Mouse (Mus musculus) liver, embryonic 15.5 days (tissue): Measurements from ENCODE around the gene Rcsd1. TPM values are rescaled to one million over a fixed set of nuclear protein-coding genes. Genes with fewer than 3 reads are reported as not detected.
A peak's percentile ranks its signal among the peaks of the same experiment; 100 is the strongest.

Experiments used
- ATAC-seq: fragments of 200-750 bp; cut with Nextera tagmentation; 2 replicates; pipeline ENCODE4 v1.8.0; 2017; ENCODE audit warnings: moderate number of reproducible peaks, mild to moderate bottlenecking, moderate library complexity; ENCODE audit not compliant: insufficient read depth
- H3K27ac ChIP-seq: fragments of 300-500 bp; sonication (generic); replicated peaks from 2 replicates; pipeline ENCODE4 v1.5.1; 2015; ENCODE audit warnings: mild to moderate bottlenecking, inconsistent platforms
- H3K27me3 ChIP-seq: fragments of 300-500 bp; sonication (generic); 2 replicates; pipeline ENCODE4 v1.6.1; 2015; ENCODE audit warnings: mild to moderate bottlenecking, inconsistent platforms
- H3K36me3 ChIP-seq: fragments of 300-500 bp; sonication (generic); replicated peaks from 2 replicates; pipeline ENCODE4 v1.6.1; 2015; ENCODE audit warnings: moderate library complexity, mild to moderate bottlenecking, inconsistent platforms
- H3K4me1 ChIP-seq: fragments of 300-500 bp; sonication (generic); replicated peaks from 2 replicates; pipeline ENCODE4 v1.6.1; 2015; ENCODE audit warnings: inconsistent platforms
- H3K4me2 ChIP-seq: fragments of 300-500 bp; sonication (generic); 2 replicates; pipeline ENCODE4 v1.6.1; 2015; ENCODE audit warnings: moderate library complexity, mild to moderate bottlenecking, inconsistent platforms
- H3K4me3 ChIP-seq: fragments of 300-500 bp; sonication (generic); replicated peaks from 2 replicates; pipeline ENCODE4 v1.5.1; 2015; ENCODE audit warnings: mild to moderate bottlenecking, inconsistent platforms
- H3K9ac ChIP-seq: fragments of 300-500 bp; sonication (generic); 2 replicates; pipeline ENCODE4 v1.6.1; 2015; ENCODE audit warnings: moderate library complexity, mild to moderate bottlenecking, inconsistent platforms
- H3K9me3 ChIP-seq: fragments of 300-500 bp; sonication (generic); replicated peaks from 2 replicates; pipeline ENCODE4 v1.6.1; 2016; ENCODE audit warnings: inconsistent platforms
- WGBS: fragments of 180-500 bp; shearing (Covaris S2); methylation state at CpG from one replicate; pipeline ENCODE4 v1.1.7; 2015; ENCODE audit warnings: mixed read lengths; ENCODE audit not compliant: insufficient replicate concordance; 5-methylcytosine and 5-hydroxymethylcytosine counted together
- polyA plus RNA-seq: library from polyadenylated mRNA; unstranded; fragments of >200 nt; fragmentation: Nextera tagmentation; extraction: Ambion mirVana; gene quantifications from 2 replicates; pipeline ENCODE4 v1.2.1, GENCODE M21; 2015

The Rcsd1 gene
- polyA plus RNA-seq, 1 experiment from 2014 or later, result 11.5 TPM

- 24% methylated on average over 19 of the region's 19 CpGs for WGBS
- Histone ChIP-seq H3K9me3 (no peaks in the 10 kb centered on the region), H3K27me3 (peaks cover 57% of the 10 kb centered on the region), H3K4me3 (no peak overlapping the region), H3K4me2 (peak overlapping the region; percentile 27), H3K9ac (no peak overlapping the region), H3K36me3 (0 out of 2 replicates have a peak, but pooled peaks cover 4% of the 10 kb centered on the region), H3K4me1 (peaks cover 42% of the 10 kb centered on the region), H3K27ac (0 out of 2 replicates have a peak overlapping the region, but pooled peaks have one; percentile 11)
- no peak for ATAC-seq
Observed at GRCm38 (mm10) chr1:165702221-165703031, 7.1 kb downstream of the Rcsd1 start.

- no peak overlapping the region for H3K27ac ChIP-seq
- H3K27me3 ChIP-seq, result peaks cover 49% of the 10 kb centered on the region
- 0 out of 2 replicates have a peak, but pooled peaks cover 4% of the 10 kb centered on the region for H3K36me3 ChIP-seq
- peak overlapping the region; percentile 27 for H3K4me2 ChIP-seq
- H3K9me3 ChIP-seq, result no peaks in the 10 kb centered on the region
- H3K4me1 ChIP-seq, result peaks cover 41% of the 10 kb centered on the region
- 23% methylated on average over 9 of the region's 9 CpGs for WGBS
- H3K9ac ChIP-seq, result no peak overlapping the region
- ATAC-seq, result no peak
- H3K4me3 ChIP-seq, result 0 out of 2 replicates have a peak overlapping the region, but pooled peaks have one; percentile 8
Observed at GRCm38 (mm10) chr1:165701562-165701961, 8.0 kb downstream of the Rcsd1 start.

GRCm38 (mm10) chr1:165700933-165701518 lies 8.5 kb downstream of the Rcsd1 start:
- peaks cover 36% of the 10 kb centered on the region for H3K4me1 ChIP-seq
- 0 out of 2 replicates have a peak, but pooled peaks cover 4% of the 10 kb centered on the region for H3K36me3 ChIP-seq
- peaks cover 43% of the 10 kb centered on the region for H3K27me3 ChIP-seq
- ATAC-seq, result no peak
- H3K4me2 ChIP-seq, result peak overlapping the region; percentile 35
- 0 out of 2 replicates have a peak overlapping the region, but pooled peaks have one; percentile 8 for H3K4me3 ChIP-seq
- H3K27ac ChIP-seq, result no peak overlapping the region
- WGBS, result 9% methylated on average over 6 of the region's 6 CpGs
- H3K9ac ChIP-seq, result no peak overlapping the region
- no peaks in the 10 kb centered on the region for H3K9me3 ChIP-seq

GRCm38 (mm10) chr1:165700376-165700815 lies 9.2 kb downstream of the Rcsd1 start:
- H3K27ac ChIP-seq, result no peak overlapping the region
- 0 out of 2 replicates have a peak, but pooled peaks cover 4% of the 10 kb centered on the region for H3K36me3 ChIP-seq
- H3K4me2 ChIP-seq, result peak overlapping the region; percentile 35
- no peak; the same call in 1 of the 2 replicates for ATAC-seq
- no peak overlapping the region for H3K9ac ChIP-seq
- H3K4me1 ChIP-seq, result peaks cover 32% of the 10 kb centered on the region
- no peaks in the 10 kb centered on the region for H3K9me3 ChIP-seq
- peaks cover 40% of the 10 kb centered on the region for H3K27me3 ChIP-seq
- no peak overlapping the region; the same call in 1 of the 2 replicates for H3K4me3 ChIP-seq
- WGBS, result 15% methylated on average over 7 of the region's 7 CpGs

GRCm38 (mm10) chr1:165697701-165698100 lies 11.9 kb downstream of the Rcsd1 start:
- Histone ChIP-seq H3K4me2 (no peak overlapping the region), H3K4me3 (no peak overlapping the region), H3K27me3 (peaks cover 28% of the 10 kb centered on the region), H3K36me3 (0 out of 2 replicates have a peak, but pooled peaks cover 4% of the 10 kb centered on the region), H3K27ac (no peak overlapping the region), H3K4me1 (peaks cover 27% of the 10 kb centered on the region), H3K9me3 (no peaks in the 10 kb centered on the region), H3K9ac (no peak overlapping the region)
- 33% methylated on average over 8 of the region's 8 CpGs for WGBS
- ATAC-seq, result no peak

GRCm38 (mm10) chr1:165696870-165697269 lies 12.7 kb downstream of the Rcsd1 start:
- H3K4me3 ChIP-seq, result no peak overlapping the region
- 0 out of 2 replicates have a peak, but pooled peaks cover 4% of the 10 kb centered on the region for H3K36me3 ChIP-seq
- peaks cover 20% of the 10 kb centered on the region for H3K27me3 ChIP-seq
- ATAC-seq, result no peak
- no peak overlapping the region for H3K4me2 ChIP-seq
- H3K9ac ChIP-seq, result no peak overlapping the region
- H3K27ac ChIP-seq, result no peak overlapping the region
- peaks cover 18% of the 10 kb centered on the region for H3K4me1 ChIP-seq
- H3K9me3 ChIP-seq, result no peaks in the 10 kb centered on the region
- 61% methylated on average over 7 of the region's 7 CpGs for WGBS

- Histone ChIP-seq H3K4me2 (no peak overlapping the region), H3K9ac (no peak overlapping the region), H3K4me3 (no peak overlapping the region), H3K36me3 (0 out of 2 replicates have a peak, but pooled peaks cover 4% of the 10 kb centered on the region), H3K9me3 (no peaks in the 10 kb centered on the region), H3K4me1 (peaks cover 13% of the 10 kb centered on the region), H3K27me3 (peaks cover 12% of the 10 kb centered on the region), H3K27ac (no peak overlapping the region)
- no peak for ATAC-seq
- WGBS, result 58% methylated on average over 5 of the region's 5 CpGs
Observed at GRCm38 (mm10) chr1:165696040-165696439, 13.5 kb downstream of the Rcsd1 start.

GRCm38 (mm10) chr1:165695392-165696014 lies 14.1 kb downstream of the Rcsd1 start:
- H3K9me3 ChIP-seq, result no peaks in the 10 kb centered on the region
- H3K27ac ChIP-seq, result no peak overlapping the region
- H3K4me3 ChIP-seq, result no peak overlapping the region
- no peak for ATAC-seq
- 0 out of 2 replicates have a peak, but pooled peaks cover 4% of the 10 kb centered on the region for H3K36me3 ChIP-seq
- peaks cover 7% of the 10 kb centered on the region; the same call in 1 of the 2 replicates for H3K27me3 ChIP-seq
- peaks cover 13% of the 10 kb centered on the region for H3K4me1 ChIP-seq
- H3K9ac ChIP-seq, result no peak overlapping the region
- H3K4me2 ChIP-seq, result no peak overlapping the region

- 64% methylated on average over 7 of the region's 7 CpGs for WGBS
- no peak for ATAC-seq
- H3K4me1 ChIP-seq, result peaks cover 17% of the 10 kb centered on the region
- no peak overlapping the region for H3K9ac ChIP-seq
- no peaks in the 10 kb centered on the region for H3K9me3 ChIP-seq
- no peaks in the 10 kb centered on the region for H3K36me3 ChIP-seq
- no peak overlapping the region for H3K4me3 ChIP-seq
- H3K4me2 ChIP-seq, result no peak overlapping the region
- no peaks in the 10 kb centered on the region for H3K27me3 ChIP-seq
- H3K27ac ChIP-seq, result no peak overlapping the region
Observed at GRCm38 (mm10) chr1:165693856-165694255, 15.7 kb downstream of the Rcsd1 start.

- H3K9ac ChIP-seq, result no peak overlapping the region
- no peak overlapping the region; the same call in 1 of the 2 replicates for H3K4me2 ChIP-seq
- H3K4me3 ChIP-seq, result no peak overlapping the region
- no peaks in the 10 kb centered on the region for H3K36me3 ChIP-seq
- ATAC-seq, result peak; percentile 60
- no peak overlapping the region for H3K27ac ChIP-seq
- 11% methylated on average over 3 of the region's 3 CpGs for WGBS
- H3K27me3 ChIP-seq, result no peaks in the 10 kb centered on the region
- peaks cover 24% of the 10 kb centered on the region for H3K4me1 ChIP-seq
- no peaks in the 10 kb centered on the region for H3K9me3 ChIP-seq
Observed at GRCm38 (mm10) chr1:165691516-165691915, 18.0 kb downstream of the Rcsd1 start.

- no peaks in the 10 kb centered on the region for H3K9me3 ChIP-seq
- H3K4me1 ChIP-seq, result peaks cover 24% of the 10 kb centered on the region
- no peak overlapping the region for H3K4me2 ChIP-seq
- ATAC-seq, result no peak
- H3K27ac ChIP-seq, result no peak overlapping the region
- no peak overlapping the region for H3K9ac ChIP-seq
- WGBS, result 29% methylated on average over 5 of the region's 5 CpGs
- no peaks in the 10 kb centered on the region for H3K36me3 ChIP-seq
- H3K4me3 ChIP-seq, result no peak overlapping the region
- H3K27me3 ChIP-seq, result no peaks in the 10 kb centered on the region; the same call in 1 of the 2 replicates
Observed at GRCm38 (mm10) chr1:165689845-165690244, 19.7 kb downstream of the Rcsd1 start.
